Mouse (Mus musculus) limb, embryonic 14.5 days (tissue): ENCODE measurements around the gene Nfatc2. TPM values are rescaled to one million over a fixed set of nuclear protein-coding genes. Genes with fewer than 3 reads are reported as not detected.
A peak's percentile ranks its signal among the peaks of the same experiment; 100 is the strongest.

Source experiments
- ATAC-seq: fragments of 200-750 bp; cut with Nextera tagmentation; 2 replicates; pipeline ENCODE4 v1.8.0; 2017; ENCODE audit warnings: low read depth, moderate number of reproducible peaks, moderate TSS enrichment; ENCODE audit not compliant: low FRiP score
- DNase-seq: peaks from one replicate; pipeline ENCODE4 v3.0.0-alpha.2; 2015; ENCODE audit warnings: low spot score
- H3K27ac ChIP-seq: fragments of 300-500 bp; sonication (generic); replicated peaks from 2 replicates; pipeline ENCODE4 v1.5.1; 2014; ENCODE audit warnings: low read depth, mild to moderate bottlenecking, low read length, moderate library complexity, mixed read lengths
- H3K27me3 ChIP-seq: fragments of 300-500 bp; sonication (generic); 2 replicates; pipeline ENCODE4 v1.6.1; 2014; ENCODE audit warnings: low read length, mixed read lengths; ENCODE audit not compliant: control insufficient read depth, insufficient read depth
- H3K36me3 ChIP-seq: fragments of 300-500 bp; sonication (generic); 2 replicates; pipeline ENCODE4 v1.6.1; 2014; ENCODE audit warnings: mild to moderate bottlenecking, low read length, moderate library complexity, mixed read lengths; ENCODE audit not compliant: control insufficient read depth, insufficient read depth
- H3K4me1 ChIP-seq: fragments of 300-500 bp; sonication (generic); 2 replicates; pipeline ENCODE4 v1.6.1; 2014; ENCODE audit warnings: antibody characterized with exemption, low read length, mixed read lengths; ENCODE audit not compliant: control insufficient read depth, insufficient read depth
- H3K4me2 ChIP-seq: fragments of 300-500 bp; sonication (generic); replicated peaks from 2 replicates; pipeline ENCODE4 v1.6.1; 2014; ENCODE audit warnings: low read depth, mild to moderate bottlenecking, low read length, moderate library complexity; ENCODE audit not compliant: severe bottlenecking
- H3K4me3 ChIP-seq: fragments of 300-500 bp; sonication (generic); replicated peaks from 2 replicates; pipeline ENCODE4 v1.5.1; 2014; ENCODE audit warnings: low read length
- H3K9ac ChIP-seq: fragments of 300-500 bp; sonication (generic); 2 replicates; pipeline ENCODE4 v1.6.1; 2014; ENCODE audit warnings: mild to moderate bottlenecking, low read depth, low read length, moderate library complexity; ENCODE audit not compliant: severe bottlenecking
- H3K9me3 ChIP-seq: fragments of 300-500 bp; sonication (generic); 2 replicates; pipeline ENCODE4 v1.6.1; 2016; ENCODE audit warnings: low read length; ENCODE audit not compliant: control insufficient read depth
- POLR2A ChIP-seq: fragments of 200-500 bp; IDR thresholded peaks from 2 replicates; pipeline ENCODE4 v1.8.0; 2012; ENCODE audit warnings: inconsistent platforms, mild to moderate bottlenecking, moderate library complexity, borderline replicate concordance; ENCODE audit not compliant: insufficient read depth, insufficient read length; ENCODE audit errors: extremely low read depth
- WGBS: fragments of 180-500 bp; shearing (Covaris S2); extraction: QIAGEN DNeasy Blood & Tissue Kit; methylation state at CpG from one replicate; pipeline ENCODE4 v1.1.7; 2014; 5-methylcytosine and 5-hydroxymethylcytosine counted together
- polyA plus RNA-seq, 2 experiments: library from polyadenylated mRNA; depleted of rRNA in 1 of 2; stranded (reverse) in 1 of 2; unstranded in 1 of 2; fragments of >200 nt; fragmentation: Nextera tagmentation in 1 of 2; extraction: Ambion mirVana in 1 of 2; gene quantifications; 2 replicates each; pipeline versions ENCODE4 v1.2.1 to v1.2.3; 2012 to 2014

Gene Nfatc2
- polyA plus RNA-seq, 2 experiments: 9.0 to 9.4 TPM

- DNase-seq (no peak), ATAC-seq (no peak)
- Histone ChIP-seq H3K4me1 (peaks cover 48% of the 10 kb centered on the region), H3K4me2 (no peak overlapping the region), H3K36me3 (no peaks in the 10 kb centered on the region), H3K4me3 (no peak overlapping the region), H3K9ac (no peak overlapping the region), H3K27me3 (no peaks in the 10 kb centered on the region), H3K27ac (no peak overlapping the region), H3K9me3 (no peaks in the 10 kb centered on the region)
- no peak for TF ChIP-seq POLR2A
- WGBS: 71% methylated on average over 5 of the region's 5 CpGs
These were observed 18.4 kb downstream of the Nfatc2 start for GRCm38 (mm10) chr2:168583084-168583483.

- H3K36me3 ChIP-seq: no peaks in the 10 kb centered on the region
- no peak for TF ChIP-seq POLR2A
- DNase-seq: no peak
- H3K27ac ChIP-seq: peak overlapping the region; percentile 67
- H3K27me3 ChIP-seq: no peaks in the 10 kb centered on the region
- no peaks in the 10 kb centered on the region for H3K9me3 ChIP-seq
- H3K4me2 ChIP-seq: peak overlapping the region; percentile 25; the same call in 1 of the 2 replicates
- no peak overlapping the region for H3K4me3 ChIP-seq
- 13% methylated on average over 6 of the region's 6 CpGs for WGBS
- peak; percentile 45 for ATAC-seq
- peaks cover 52% of the 10 kb centered on the region for H3K4me1 ChIP-seq
- no peak overlapping the region for H3K9ac ChIP-seq
These were observed 20.1 kb downstream of the Nfatc2 start for GRCm38 (mm10) chr2:168581207-168581854.

GRCm38 (mm10) chr2:168580295-168580915, 21.1 kb downstream of the Nfatc2 start:
- H3K4me3 ChIP-seq: no peak overlapping the region
- DNase-seq (no peak), ATAC-seq (no peak)
- no peak for TF ChIP-seq POLR2A
- H3K4me2 ChIP-seq: peak overlapping the region; percentile 25; the same call in 1 of the 2 replicates
- peak overlapping the region; percentile 67 for H3K27ac ChIP-seq
- 47% methylated on average over 22 of the region's 22 CpGs for WGBS
- H3K36me3 ChIP-seq: no peaks in the 10 kb centered on the region
- no peaks in the 10 kb centered on the region for H3K27me3 ChIP-seq
- no peaks in the 10 kb centered on the region for H3K9me3 ChIP-seq
- no peak overlapping the region for H3K9ac ChIP-seq
- peaks cover 55% of the 10 kb centered on the region for H3K4me1 ChIP-seq

- Histone ChIP-seq H3K9me3 (no peaks in the 10 kb centered on the region), H3K27me3 (no peaks in the 10 kb centered on the region), H3K4me2 (no peak overlapping the region), H3K4me1 (peaks cover 63% of the 10 kb centered on the region), H3K36me3 (no peaks in the 10 kb centered on the region), H3K9ac (no peak overlapping the region), H3K27ac (no peak overlapping the region), H3K4me3 (no peak overlapping the region)
- DNase-seq (no peak), ATAC-seq (no peak)
- WGBS: 66% methylated on average over 15 of the region's 15 CpGs
- TF ChIP-seq POLR2A: no peak
These were observed 21.8 kb downstream of the Nfatc2 start for GRCm38 (mm10) chr2:168579601-168580130.

- Histone ChIP-seq H3K4me3 (no peak overlapping the region), H3K9me3 (no peaks in the 10 kb centered on the region), H3K4me1 (peaks cover 62% of the 10 kb centered on the region), H3K36me3 (no peaks in the 10 kb centered on the region), H3K9ac (no peak overlapping the region), H3K4me2 (no peak overlapping the region), H3K27me3 (no peaks in the 10 kb centered on the region), H3K27ac (no peak overlapping the region)
- TF ChIP-seq POLR2A: no peak
- no peak for ATAC-seq
- DNase-seq: no peak
- WGBS: 82% methylated on average over 3 of the region's 3 CpGs
These were observed 22.3 kb downstream of the Nfatc2 start for GRCm38 (mm10) chr2:168579109-168579508.
